Mouse (Mus musculus): ENCODE data around the gene Ube2d2b. TPM values are rescaled to one million over a fixed set of nuclear protein-coding genes. Genes with fewer than 3 reads are reported as not detected.

Ube2d2b gene
- polyA plus RNA-seq, 1 experiment from 2014 or later = 0.16 TPM

DNA sequence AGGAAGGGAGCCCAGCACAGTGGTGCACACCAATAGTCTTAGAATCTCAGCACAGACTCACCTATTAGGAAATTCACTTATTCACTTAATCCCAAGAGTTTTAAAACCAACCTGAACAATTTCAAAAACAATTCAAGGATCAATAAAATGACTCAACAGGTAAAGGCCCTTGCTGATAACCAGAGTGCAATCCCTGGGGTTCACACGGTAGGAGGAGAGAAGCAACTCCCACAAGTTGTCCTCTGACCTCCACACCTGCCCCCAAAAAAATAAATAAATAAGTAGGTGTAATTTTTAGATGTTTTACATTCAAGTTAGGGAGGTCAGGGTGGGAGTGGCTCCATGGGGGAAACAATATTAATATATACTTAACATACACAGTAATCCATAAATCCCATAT is 7.4 kb upstream of the Ube2d2b start:
- Histone ChIP-seq H3K9ac (no peak overlapping the region), H3K4me1 (replicated peaks) (no peaks in the 10 kb centered on the region), H3K4me3 (no peak overlapping the region), H3K4me2 (no peak overlapping the region), H3K27ac (no peak overlapping the region), H3K27me3 (no peaks in the 10 kb centered on the region), H3K36me3 (peaks cover 7% of the 10 kb centered on the region), H3K9me3 (no peaks in the 10 kb centered on the region)
- ATAC-seq (ENCODE audit: low FRiP score) = no peak
- 85% methylated on average over 1 of the region's 1 CpGs for WGBS

DNA sequence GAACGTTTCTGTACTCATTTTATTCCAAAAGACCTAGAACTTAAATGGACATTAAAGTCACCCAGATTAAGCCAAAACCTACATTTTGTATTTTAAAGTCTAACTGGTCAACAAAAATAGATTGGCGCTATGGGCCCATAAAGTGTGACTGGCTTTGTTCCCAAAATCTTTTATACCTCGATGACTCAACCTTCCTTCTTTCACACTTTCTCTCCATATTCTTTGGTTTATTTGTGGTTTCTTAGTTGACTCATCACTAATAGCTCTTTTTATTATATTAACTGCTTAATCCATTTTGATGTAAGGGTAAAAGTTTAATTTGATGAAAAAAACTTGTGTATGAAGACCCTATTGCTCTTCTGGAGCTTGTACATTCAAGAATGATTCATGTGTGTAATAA is 1.5 kb downstream of the Ube2d2b start:
- Histone ChIP-seq H3K9ac (no peak overlapping the region), H3K4me1 (replicated peaks) (no peaks in the 10 kb centered on the region), H3K4me2 (no peak overlapping the region), H3K27me3 (no peaks in the 10 kb centered on the region), H3K27ac (no peak overlapping the region), H3K36me3 (peaks cover 12% of the 10 kb centered on the region), H3K9me3 (0 out of 2 replicates have a peak, but pooled peaks cover 6% of the 10 kb centered on the region), H3K4me3 (no peak overlapping the region)
- 95% methylated on average over 3 of the region's 3 CpGs for WGBS
- no peak for ATAC-seq (ENCODE audit: low FRiP score)

DNA sequence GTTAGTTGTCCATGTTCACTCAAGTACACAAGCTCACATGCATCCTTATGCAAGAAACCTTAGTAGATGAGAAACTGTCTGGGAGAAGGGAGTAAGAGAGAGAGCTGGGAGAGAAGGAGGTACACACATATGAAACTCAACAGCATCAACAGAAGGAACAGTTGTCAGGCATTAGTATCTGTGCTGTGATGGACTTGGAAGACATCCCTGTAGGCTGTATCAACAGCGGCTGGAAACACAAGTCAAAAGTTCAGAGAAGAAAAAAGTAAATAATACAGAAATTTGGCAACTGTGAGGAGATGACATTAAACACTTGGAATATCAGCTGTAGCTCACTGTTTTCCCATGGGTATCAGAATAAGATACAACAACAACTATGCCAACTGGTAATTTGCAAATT is 4.4 kb downstream of the Ube2d2b start:
- Histone ChIP-seq H3K27ac (no peak overlapping the region), H3K4me2 (no peak overlapping the region), H3K4me1 (replicated peaks) (no peaks in the 10 kb centered on the region), H3K9me3 (0 out of 2 replicates have a peak, but pooled peaks cover 6% of the 10 kb centered on the region), H3K27me3 (no peaks in the 10 kb centered on the region), H3K9ac (no peak overlapping the region), H3K36me3 (peaks cover 12% of the 10 kb centered on the region), H3K4me3 (no peak overlapping the region)
- WGBS = 87% methylated on average over 1 of the region's 1 CpGs
- ATAC-seq (ENCODE audit: low FRiP score) = no peak

DNA sequence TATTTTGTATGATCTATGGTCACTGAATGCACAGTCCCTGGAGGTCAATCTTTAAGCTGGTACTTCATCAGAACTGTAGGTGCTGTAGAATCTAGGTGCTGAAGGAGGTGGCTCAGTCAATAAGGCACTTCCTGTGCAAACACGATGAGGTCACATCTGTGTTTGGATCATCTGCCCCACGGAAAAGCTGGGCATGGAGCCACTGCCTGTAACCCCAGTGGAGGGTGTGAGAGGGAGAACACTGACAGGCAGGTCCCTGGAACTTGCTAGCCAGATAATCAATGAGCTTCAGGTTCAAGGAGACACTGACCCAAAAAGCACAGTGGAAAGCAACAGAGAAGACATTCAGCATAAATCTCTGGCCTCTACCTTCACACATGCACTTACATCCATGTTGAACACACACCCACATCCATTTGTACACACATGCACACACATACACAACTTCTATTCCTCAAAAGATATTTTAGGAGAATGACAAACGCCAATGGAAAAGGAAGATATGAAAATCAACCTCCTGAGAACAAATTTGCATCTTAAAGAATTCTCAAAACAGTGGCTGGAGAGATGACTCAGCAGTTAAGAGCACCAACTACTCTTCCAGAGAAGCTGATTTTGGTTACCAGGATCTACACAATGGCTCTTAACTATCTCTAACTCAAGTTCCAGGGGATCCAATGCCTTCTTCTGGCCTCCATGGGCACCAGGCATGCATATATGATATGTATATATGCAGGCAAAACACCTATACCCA is 9.2 kb downstream of the Ube2d2b start:
- no peak overlapping the region for H3K4me3 ChIP-seq
- H3K27ac ChIP-seq = no peak overlapping the region
- WGBS = 67% methylated on average over 3 of the region's 3 CpGs
- no peak overlapping the region for H3K9ac ChIP-seq
- no peaks in the 10 kb centered on the region for H3K27me3 ChIP-seq
- H3K36me3 ChIP-seq = peaks cover 12% of the 10 kb centered on the region; the same call in 1 of the 2 replicates
- no peaks in the 10 kb centered on the region for H3K4me1 ChIP-seq (replicated peaks)
- ATAC-seq (ENCODE audit: low FRiP score) = no peak
- H3K4me2 ChIP-seq = no peak overlapping the region
- H3K9me3 ChIP-seq = no peaks in the 10 kb centered on the region

DNA sequence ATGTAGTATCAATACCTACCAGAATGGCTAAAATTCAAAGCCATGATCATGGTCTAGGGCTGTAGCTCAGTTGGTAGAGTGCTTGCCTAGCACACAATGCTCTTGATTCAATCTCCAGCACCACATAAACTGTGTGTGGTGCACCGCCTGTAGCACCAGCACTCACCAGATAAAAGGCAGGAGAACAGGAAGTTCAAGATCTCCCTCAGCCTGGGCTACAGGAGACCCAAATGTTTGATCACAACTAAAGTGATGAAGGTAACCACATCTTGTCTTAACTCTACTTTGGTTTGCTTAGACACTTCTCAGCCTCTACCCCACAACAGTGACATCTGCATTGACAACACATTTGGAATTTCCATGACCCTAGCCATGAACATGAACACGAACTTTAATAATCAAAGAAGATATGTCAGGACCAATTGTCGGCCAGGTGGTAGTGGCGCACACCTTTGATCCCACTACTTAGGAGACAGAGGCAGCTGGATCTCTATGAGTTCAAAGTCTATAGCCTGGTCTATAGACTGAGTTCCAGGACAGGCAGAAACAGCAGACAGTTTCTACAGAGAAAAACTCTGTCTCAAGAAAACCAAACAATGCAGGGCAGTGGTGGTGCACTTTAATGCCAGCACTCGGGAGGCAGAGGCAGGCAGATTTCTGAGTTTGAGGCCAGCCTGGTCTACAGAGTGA is 10.8 kb downstream of the Ube2d2b start:
- ATAC-seq (ENCODE audit: low FRiP score) = no peak
- Histone ChIP-seq H3K27me3 (no peaks in the 10 kb centered on the region), H3K36me3 (peaks cover 12% of the 10 kb centered on the region; the same call in 1 of the 2 replicates), H3K4me3 (no peak overlapping the region), H3K4me1 (replicated peaks) (no peaks in the 10 kb centered on the region), H3K9me3 (no peaks in the 10 kb centered on the region), H3K27ac (no peak overlapping the region), H3K4me2 (no peak overlapping the region), H3K9ac (no peak overlapping the region)
- WGBS = 98% methylated on average over 5 of the region's 5 CpGs

GRCm38 (mm10) chr5:107847349-107847748 is 17.4 kb downstream of the Ube2d2b start:
- H3K9ac ChIP-seq = no peak overlapping the region
- ATAC-seq (ENCODE audit: low FRiP score) = no peak
- WGBS = 84% methylated on average over 5 of the region's 5 CpGs
- H3K4me3 ChIP-seq = no peak overlapping the region
- peaks cover 5% of the 10 kb centered on the region; the same call in 1 of the 2 replicates for H3K9me3 ChIP-seq
- H3K4me1 ChIP-seq (replicated peaks) = no peaks in the 10 kb centered on the region
- H3K36me3 ChIP-seq = no peaks in the 10 kb centered on the region; the same call in 1 of the 2 replicates
- no peaks in the 10 kb centered on the region for H3K27me3 ChIP-seq
- H3K4me2 ChIP-seq = no peak overlapping the region
- H3K27ac ChIP-seq = no peak overlapping the region

DNA sequence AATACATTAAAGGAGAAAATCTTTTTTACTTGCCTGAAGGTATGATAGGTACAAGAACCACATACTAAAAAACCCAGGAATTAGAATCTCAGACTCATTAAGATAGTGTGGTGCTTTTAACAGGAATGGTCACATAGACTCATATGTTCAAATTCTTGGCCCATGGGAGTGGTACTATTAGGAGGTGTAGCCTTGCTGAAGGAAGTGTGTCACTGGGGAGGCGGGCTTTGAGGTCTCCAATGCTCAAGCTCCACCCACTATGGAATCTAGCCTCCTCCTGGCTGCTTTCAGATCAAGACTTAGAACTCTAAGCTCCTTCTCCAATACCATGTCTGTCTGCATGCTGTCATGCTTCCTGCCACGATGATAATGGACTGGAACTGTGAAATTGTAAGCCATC is 17.9 kb downstream of the Ube2d2b start:
- Histone ChIP-seq H3K27ac (no peak overlapping the region), H3K4me1 (replicated peaks) (no peaks in the 10 kb centered on the region), H3K9ac (no peak overlapping the region), H3K9me3 (peaks cover 5% of the 10 kb centered on the region; the same call in 1 of the 2 replicates), H3K4me2 (no peak overlapping the region), H3K4me3 (no peak overlapping the region), H3K36me3 (no peaks in the 10 kb centered on the region; the same call in 1 of the 2 replicates), H3K27me3 (no peaks in the 10 kb centered on the region)
- ATAC-seq (ENCODE audit: low FRiP score) = no peak
- WGBS = 79% methylated on average over 2 of the region's 2 CpGs

DNA sequence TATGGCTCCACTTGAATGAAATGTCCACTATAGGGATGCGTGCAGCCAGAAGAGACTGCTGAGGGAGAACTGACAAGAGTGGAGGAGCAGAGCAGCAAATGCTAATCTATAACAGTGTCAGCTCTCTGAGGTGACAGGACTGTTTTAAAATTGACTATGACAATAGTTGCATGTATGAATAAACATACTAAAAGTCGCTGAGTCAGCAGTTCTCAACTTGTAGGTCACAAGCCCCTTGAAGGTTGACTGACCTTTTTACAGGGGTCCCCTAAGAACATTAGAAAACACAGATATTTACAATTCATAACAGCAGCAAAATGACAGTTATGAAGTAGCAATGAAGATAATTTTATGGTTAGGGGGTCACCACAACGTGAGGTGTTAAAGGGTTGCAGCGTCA is 19.1 kb downstream of the Ube2d2b start:
- H3K9me3 ChIP-seq = peaks cover 5% of the 10 kb centered on the region; the same call in 1 of the 2 replicates
- no peak overlapping the region for H3K9ac ChIP-seq
- no peak overlapping the region for H3K27ac ChIP-seq
- 93% methylated on average over 4 of the region's 4 CpGs for WGBS
- ATAC-seq (ENCODE audit: low FRiP score) = no peak
- no peak overlapping the region for H3K4me3 ChIP-seq
- H3K4me2 ChIP-seq = no peak overlapping the region
- no peaks in the 10 kb centered on the region for H3K27me3 ChIP-seq
- H3K4me1 ChIP-seq (replicated peaks) = 0 out of 2 replicates have a peak, but pooled peaks cover 4% of the 10 kb centered on the region
- no peaks in the 10 kb centered on the region; the same call in 1 of the 2 replicates for H3K36me3 ChIP-seq

GRCm38 (mm10) chr5:107853807-107854206 is 23.9 kb downstream of the Ube2d2b start:
- H3K4me3 ChIP-seq = no peak overlapping the region
- no peaks in the 10 kb centered on the region; the same call in 1 of the 2 replicates for H3K36me3 ChIP-seq
- H3K4me1 ChIP-seq (replicated peaks) = 0 out of 2 replicates have a peak, but pooled peaks cover 6% of the 10 kb centered on the region
- H3K9me3 ChIP-seq = peaks cover 5% of the 10 kb centered on the region; the same call in 1 of the 2 replicates
- no peak overlapping the region for H3K27ac ChIP-seq
- no peak overlapping the region for H3K4me2 ChIP-seq
- H3K9ac ChIP-seq = no peak overlapping the region; the same call in 1 of the 2 replicates
- WGBS = 43% methylated on average over 6 of the region's 6 CpGs
- no peaks in the 10 kb centered on the region for H3K27me3 ChIP-seq
- no peak for ATAC-seq (ENCODE audit: low FRiP score)

GRCm38 (mm10) chr5:107854556-107854955 is 24.7 kb downstream of the Ube2d2b start:
- no peaks in the 10 kb centered on the region; the same call in 1 of the 2 replicates for H3K36me3 ChIP-seq
- 85% methylated on average over 3 of the region's 3 CpGs for WGBS

GRCm38 (mm10) chr5:107855546-107855945 is 25.6 kb downstream of the Ube2d2b start:
- Histone ChIP-seq H3K27me3 (no peaks in the 10 kb centered on the region), H3K9me3 (no peaks in the 10 kb centered on the region), H3K36me3 (no peaks in the 10 kb centered on the region), H3K4me2 (no peak overlapping the region), H3K9ac (no peak overlapping the region), H3K4me3 (no peak overlapping the region), H3K27ac (no peak overlapping the region), H3K4me1 (replicated peaks) (0 out of 2 replicates have a peak, but pooled peaks cover 6% of the 10 kb centered on the region)
- no peak for ATAC-seq (ENCODE audit: low FRiP score)
- 89% methylated on average over 2 of the region's 2 CpGs for WGBS

More at GRCm38 (mm10) chr5:107854556-107854955, 24.7 kb downstream of the Ube2d2b start:
- Histone ChIP-seq H3K27me3 (no peaks in the 10 kb centered on the region), H3K4me3 (no peak overlapping the region), H3K4me1 (replicated peaks) (0 out of 2 replicates have a peak, but pooled peaks cover 6% of the 10 kb centered on the region), H3K27ac (no peak overlapping the region), H3K9me3 (peaks cover 5% of the 10 kb centered on the region; the same call in 1 of the 2 replicates), H3K9ac (no peak overlapping the region), H3K4me2 (no peak overlapping the region)
- no peak for ATAC-seq (ENCODE audit: low FRiP score)

- Histone ChIP-seq H3K9ac (no peak overlapping the region), H3K36me3 (no peaks in the 10 kb centered on the region), H3K9me3 (no peaks in the 10 kb centered on the region), H3K27me3 (no peaks in the 10 kb centered on the region), H3K4me2 (no peak overlapping the region), H3K4me3 (no peak overlapping the region), H3K27ac (no peak overlapping the region), H3K4me1 (replicated peaks) (0 out of 2 replicates have a peak, but pooled peaks cover 2% of the 10 kb centered on the region)
- 45% methylated on average over 2 of the region's 2 CpGs for WGBS
- no peak for ATAC-seq (ENCODE audit: low FRiP score)
Measured at GRCm38 (mm10) chr5:107858963-107859362, 29.1 kb downstream of the Ube2d2b start.

Data from hindbrain, embryonic 13.5 days (tissue).